Mouse (Mus musculus) liver, embryonic 14.5 days (tissue): ENCODE results near the gene 4921536K21Rik.

Source experiments
- CTCF ChIP-seq: IDR thresholded peaks from 2 replicates; pipeline ENCODE4 v1.5.1; 2016; ENCODE audit warnings: antibody characterized with exemption, low read depth, control low read depth
- EP300 ChIP-seq: IDR thresholded peaks from 2 replicates; pipeline ENCODE4 v1.6.1; 2016; ENCODE audit warnings: antibody characterized with exemption, low read depth

- TF ChIP-seq CTCF (no peak; the same call in 1 of the 2 replicates), EP300 (no peak)
Observed at GRCm38 (mm10) chr11:3910513-3911310, 15.8 kb upstream of the 4921536K21Rik start.
